Mouse (Mus musculus) embryo, embryonic 10 days (tissue): ENCODE data around the gene Nup188.

Experiments used
- DNase-seq: peaks from one replicate; pipeline ENCODE4 v3.0.0-alpha.2; 2015; ENCODE audit warnings: low spot score

Gene Nup188

GRCm38 (mm10) chr2:30286192-30287026, at the start of gene Nup188, which contains the start of gene Dolk:
Nup188 (plus strand) TSS chr2:30286397.
Dolk (minus strand) TSS chr2:30286334.
- peak; percentile 99 for DNase-seq

- DNase-seq = peak; percentile 51
Observed at GRCm38 (mm10) chr2:30236426-30237198, 49.6 kb upstream of the Nup188 start.

GRCm38 (mm10) chr2:30237199-30237880, 48.9 kb upstream of the Nup188 start, which contains the start of gene Lrrc8a:
Lrrc8a (plus strand) TSS chr2:30237715.
- peak; percentile 98 for DNase-seq

GRCm38 (mm10) chr2:30237881-30238280, 48.3 kb upstream of the Nup188 start:
- DNase-seq = no peak

GRCm38 (mm10) chr2:30238906-30239465, 47.2 kb upstream of the Nup188 start:
- no peak for DNase-seq

- DNase-seq = no peak
Observed at GRCm38 (mm10) chr2:30239777-30240176, 46.4 kb upstream of the Nup188 start.

GRCm38 (mm10) chr2:30240267-30240666, 45.9 kb upstream of the Nup188 start, which contains the start of gene Gm28035:
Gm28035 (plus strand) TSS chr2:30240567.
- DNase-seq = no peak

- peak; percentile 66 for DNase-seq
Observed at GRCm38 (mm10) chr2:30242509-30242908, 43.7 kb upstream of the Nup188 start.

- no peak for DNase-seq
Observed at GRCm38 (mm10) chr2:30243391-30243790, 42.8 kb upstream of the Nup188 start.

- no peak for DNase-seq
Observed at GRCm38 (mm10) chr2:30244595-30245178, 41.5 kb upstream of the Nup188 start.

GRCm38 (mm10) chr2:30247036-30247435, 39.2 kb upstream of the Nup188 start:
- DNase-seq = no peak

- DNase-seq = no peak
Observed at GRCm38 (mm10) chr2:30247681-30248080, 38.5 kb upstream of the Nup188 start.

GRCm38 (mm10) chr2:30249182-30249581, 37.0 kb upstream of the Nup188 start:
- no peak for DNase-seq

- no peak for DNase-seq
Observed at GRCm38 (mm10) chr2:30250166-30251128, 35.8 kb upstream of the Nup188 start.

- no peak for DNase-seq
Observed at GRCm38 (mm10) chr2:30251417-30252104, 34.6 kb upstream of the Nup188 start.

- DNase-seq = no peak
Observed at GRCm38 (mm10) chr2:30252521-30252920, 33.7 kb upstream of the Nup188 start.

- no peak for DNase-seq
Observed at GRCm38 (mm10) chr2:30253809-30254208, 32.4 kb upstream of the Nup188 start.

GRCm38 (mm10) chr2:30255631-30256395, 30.4 kb upstream of the Nup188 start:
- DNase-seq = no peak
